27 mouse cellular contexts compared by ENCODE assay signal in genomic region chr3:129044834-129045233, GRCm38 (mm10).
"Had no signal": no experiment of that assay in that cellular context is flagged by ENCODE, and none has a peak within 500 bp of the region (broad histone marks: within the 10 kb centered on the region; RNA-seq: fewer than 3 reads in every experiment).

No protein-coding gene starts in this region.

- ATAC-seq: hindbrain, embryonic 16.5 days; hindbrain, postnatal 0 days; intestine, embryonic 15.5 days; intestine, embryonic 16.5 days; intestine, postnatal 0 days had no signal

- DNase-seq: heart, postnatal 10 days; heart, postnatal 14 days; heart, postnatal 4 days; kidney, adult 11 months; kidney, adult 18-20 months; kidney, adult 2 months; kidney, adult 8-10 months; kidney, adult 9 months; kidney, postnatal 10 days; kidney, postnatal 14 days; kidney, postnatal 25 days; kidney, postnatal 36 days; kidney, postnatal 4 days; layer of hippocampus, adult 9-11 months; layer of hippocampus, postnatal 36 days had no signal

- H3K27me3 ChIP-seq: heart, embryonic 12.5 days; heart, embryonic 13.5 days; heart, embryonic 15.5 days; hindbrain, embryonic 12.5 days; hindbrain, embryonic 13.5 days; hindbrain, embryonic 15.5 days; intestine, embryonic 15.5 days; kidney, embryonic 15.5 days had no signal
